Mouse (Mus musculus) bone marrow, adult 2 months (tissue): ENCODE results near the gene Gm19935. TPM values are rescaled to one million over a fixed set of nuclear protein-coding genes. Genes with fewer than 3 reads are reported as not detected.

Experiments used
- H3K27ac ChIP-seq: fragments of 200-500 bp; 2 replicates; pipeline ENCODE4 v1.5.1; 2012; ENCODE audit warnings: low read depth, mild to moderate bottlenecking, control low read depth, inconsistent platforms, low read length; ENCODE audit not compliant: control insufficient read depth, poor library complexity, insufficient read depth
- H3K4me1 ChIP-seq: fragments of 200-500 bp; 2 replicates; pipeline ENCODE4 v1.6.1; 2011; ENCODE audit warnings: low read length; ENCODE audit not compliant: control insufficient read depth, insufficient read depth
- H3K4me3 ChIP-seq: fragments of 200-500 bp; replicated peaks from 2 replicates; pipeline ENCODE3; 2011; ENCODE audit warnings: mild to moderate bottlenecking, low read depth, low read length, control low read depth; ENCODE audit not compliant: control insufficient read depth
- CTCF ChIP-seq: fragments of 200-500 bp; IDR thresholded peaks from 2 replicates; pipeline ENCODE4 v1.5.1; 2011; ENCODE audit warnings: low read length, control low read depth; ENCODE audit not compliant: control insufficient read depth, insufficient read depth
- POLR2A ChIP-seq: fragments of 200-500 bp; IDR thresholded peaks from 2 replicates; pipeline ENCODE4 v1.6.1; 2011; ENCODE audit warnings: low read depth, mild to moderate bottlenecking, control low read depth, low read length, borderline replicate concordance; ENCODE audit not compliant: control insufficient read depth
- WGBS: fragments of 180-500 bp; shearing (Covaris S2); methylation state at CpG from one replicate; pipeline ENCODE4 v1.1.7; 2018; 5-methylcytosine and 5-hydroxymethylcytosine counted together
- polyA plus RNA-seq: library from polyadenylated mRNA; stranded (reverse); fragments of >200 nt; gene quantifications from 2 replicates; pipeline ENCODE4 v1.2.4, GENCODE M21; 2011; ENCODE audit warnings: low replicate concordance; ENCODE audit not compliant: missing spikeins, insufficient read depth, insufficient read length

The Gm19935 gene
- polyA plus RNA-seq, 1 experiment = 1.6 TPM

- TF ChIP-seq POLR2A (no peak), CTCF (no peak)
- 88% methylated on average over 8 of the region's 8 CpGs for WGBS
- H3K4me1 ChIP-seq = peaks cover 2% of the 10 kb centered on the region
- H3K4me3 ChIP-seq = no peak overlapping the region
- H3K27ac ChIP-seq = no peak overlapping the region
Measured at GRCm38 (mm10) chr8:90851544-90851943, 34.4 kb upstream of the Gm19935 start.

GRCm38 (mm10) chr8:90849462-90850050 is 32.4 kb upstream of the Gm19935 start:
- no peak overlapping the region for H3K4me3 ChIP-seq
- TF ChIP-seq POLR2A (no peak), CTCF (no peak)
- peaks cover 2% of the 10 kb centered on the region; the same call in 1 of the 2 replicates for H3K4me1 ChIP-seq
- WGBS = 85% methylated on average over 11 of the region's 11 CpGs
- H3K27ac ChIP-seq = no peak overlapping the region

DNA sequence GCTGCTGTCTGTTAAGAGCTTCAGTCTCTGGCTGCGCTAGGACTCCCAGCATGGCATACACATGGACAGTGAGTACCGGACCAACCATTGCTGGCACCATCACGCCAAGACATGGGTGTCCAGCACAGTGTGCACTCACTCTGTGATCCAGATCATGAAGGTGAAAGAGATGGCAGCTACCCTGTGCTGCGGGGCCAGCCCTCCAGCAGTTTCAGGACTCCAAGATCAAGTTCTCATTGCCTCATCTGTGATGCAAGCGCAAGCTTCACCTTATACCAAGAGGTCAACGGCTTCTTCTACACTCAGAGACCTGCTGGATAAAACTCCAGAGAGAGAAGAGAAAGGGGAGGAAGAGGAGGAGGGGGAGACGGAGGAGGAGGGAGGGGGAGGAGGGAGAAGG is 30.8 kb upstream of the Gm19935 start:
- no peak overlapping the region for H3K4me3 ChIP-seq

GRCm38 (mm10) chr8:90844179-90844967 is 27.2 kb upstream of the Gm19935 start:
- 58% methylated on average over 9 of the region's 9 CpGs for WGBS
- Histone ChIP-seq H3K27ac (no peak overlapping the region), H3K4me1 (peaks cover 7% of the 10 kb centered on the region; the same call in 1 of the 2 replicates), H3K4me3 (no peak overlapping the region)
- TF ChIP-seq CTCF (no peak), POLR2A (no peak)

More for the DNA sequence above, 30.8 kb upstream of the Gm19935 start:
- H3K4me1 ChIP-seq = peaks cover 2% of the 10 kb centered on the region; the same call in 1 of the 2 replicates
- TF ChIP-seq CTCF (no peak), POLR2A (no peak)
- no peak overlapping the region for H3K27ac ChIP-seq
- WGBS = 67% methylated on average over 7 of the region's 7 CpGs

- 72% methylated on average over 6 of the region's 6 CpGs for WGBS
Measured at GRCm38 (mm10) chr8:90843127-90843526, 25.9 kb upstream of the Gm19935 start.

DNA sequence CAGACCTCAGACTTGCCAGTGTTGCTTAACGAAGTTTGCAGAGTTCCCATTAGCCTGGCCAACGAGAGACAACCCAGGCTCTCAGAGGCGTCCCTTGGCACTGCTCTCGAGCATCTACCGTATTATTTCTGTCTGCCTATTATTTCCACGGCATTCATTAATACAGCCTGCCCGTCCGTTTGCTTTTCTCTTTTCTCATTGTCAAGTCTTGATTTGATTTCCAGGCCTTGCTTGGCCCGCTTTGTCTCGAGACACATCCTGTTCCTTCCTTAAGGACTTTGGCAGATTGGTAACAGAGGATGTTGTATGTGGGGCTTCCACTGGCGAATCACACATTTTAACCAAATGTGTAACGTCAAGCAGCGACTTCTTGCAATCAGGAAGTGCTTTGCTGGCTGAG is 24.1 kb upstream of the Gm19935 start:
- H3K27ac ChIP-seq = no peak overlapping the region
- H3K4me1 ChIP-seq = peaks cover 5% of the 10 kb centered on the region; the same call in 1 of the 2 replicates
- WGBS = 43% methylated on average over 13 of the region's 13 CpGs
- TF ChIP-seq CTCF (no peak), POLR2A (no peak)
- no peak overlapping the region for H3K4me3 ChIP-seq

More at GRCm38 (mm10) chr8:90843127-90843526, 25.9 kb upstream of the Gm19935 start:
- no peak for TF ChIP-seq CTCF
- TF ChIP-seq POLR2A = no peak
- H3K4me1 ChIP-seq = peaks cover 7% of the 10 kb centered on the region; the same call in 1 of the 2 replicates
- no peak overlapping the region for H3K27ac ChIP-seq
- no peak overlapping the region for H3K4me3 ChIP-seq

DNA sequence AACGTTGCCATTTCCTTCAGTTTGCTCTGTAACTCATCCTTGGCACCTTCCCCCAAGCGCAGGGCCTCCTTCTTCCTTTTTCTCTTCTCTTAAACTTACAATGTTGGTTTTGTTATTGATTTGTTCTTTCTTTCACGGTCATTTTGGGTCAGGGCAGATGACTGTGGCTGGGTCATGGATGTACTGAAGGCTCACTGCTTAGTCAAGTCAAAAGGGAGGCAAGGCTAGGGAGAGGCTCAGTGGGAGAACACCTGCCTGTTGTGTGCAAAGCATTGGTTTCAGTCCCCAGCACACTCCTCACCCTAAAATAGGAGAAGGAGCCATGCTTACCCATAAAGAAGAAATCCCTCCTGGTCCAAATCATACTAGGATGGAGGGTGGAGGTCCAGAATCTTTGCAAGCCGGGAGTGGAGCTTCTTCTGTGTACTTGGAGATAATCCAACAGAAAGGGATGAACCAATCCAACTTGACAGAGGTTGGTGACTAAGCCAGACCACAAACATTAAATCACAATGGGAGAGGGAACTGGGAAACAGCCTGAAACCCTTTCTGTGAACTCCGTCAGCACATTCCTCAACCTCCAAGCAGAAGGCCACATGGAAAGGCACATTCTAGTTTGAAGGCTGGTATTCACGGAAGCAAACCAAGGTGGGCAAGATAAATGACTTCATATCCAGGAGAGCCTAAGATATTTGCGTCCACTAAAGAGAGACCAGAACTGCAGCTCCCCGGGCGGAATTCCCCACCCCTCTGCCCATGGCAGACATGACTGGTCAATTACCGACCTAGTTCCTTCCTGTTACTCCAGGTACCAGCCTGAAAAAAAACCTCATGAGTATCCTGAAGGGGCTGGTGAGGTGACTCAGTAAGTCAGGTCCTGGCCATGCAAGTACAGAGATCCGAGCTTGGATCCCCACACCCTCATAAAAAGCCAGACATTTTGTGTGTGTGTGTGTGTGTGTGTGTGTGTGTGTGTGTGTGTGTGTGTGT is 22.8 kb upstream of the Gm19935 start:
- WGBS = 19% methylated on average over 11 of the region's 11 CpGs
- Histone ChIP-seq H3K27ac (no peak overlapping the region), H3K4me3 (no peak overlapping the region)

GRCm38 (mm10) chr8:90837440-90837839 is 20.2 kb upstream of the Gm19935 start:
- H3K27ac ChIP-seq = no peak overlapping the region
- TF ChIP-seq CTCF = no peak
- no peak for TF ChIP-seq POLR2A
- 79% methylated on average over 6 of the region's 6 CpGs for WGBS
- peaks cover 9% of the 10 kb centered on the region; the same call in 1 of the 2 replicates for H3K4me1 ChIP-seq
- no peak overlapping the region for H3K4me3 ChIP-seq

More for the DNA sequence above, 22.8 kb upstream of the Gm19935 start:
- H3K4me1 ChIP-seq = peaks cover 5% of the 10 kb centered on the region; the same call in 1 of the 2 replicates
- no peak for TF ChIP-seq CTCF
- no peak for TF ChIP-seq POLR2A
